Mouse (Mus musculus) midbrain, embryonic 11.5 days (tissue): ENCODE measurements around the gene Itpr1. TPM values are rescaled to one million over a fixed set of nuclear protein-coding genes. Genes with fewer than 3 reads are reported as not detected.

ENCODE experiments used
- ATAC-seq: fragments of 200-750 bp; cut with Nextera tagmentation; 2 replicates; pipeline ENCODE4 v1.8.0; 2017; ENCODE audit warnings: moderate TSS enrichment, moderate library complexity; ENCODE audit not compliant: low FRiP score
- DNase-seq: peaks from one replicate; pipeline ENCODE4 v3.0.0; 2015; ENCODE audit warnings: low spot score; ENCODE audit errors: missing footprints
- H3K27ac ChIP-seq: fragments of 300-500 bp; sonication (generic); 2 replicates; pipeline ENCODE4 v1.5.1; 2014; ENCODE audit warnings: low read depth, low read length
- H3K27me3 ChIP-seq: fragments of 300-500 bp; sonication (generic); 2 replicates; pipeline ENCODE4 v1.6.1; 2014; ENCODE audit warnings: mild to moderate bottlenecking, low read length, moderate library complexity, mixed read lengths; ENCODE audit not compliant: control insufficient read depth, insufficient read depth
- H3K36me3 ChIP-seq: fragments of 300-500 bp; sonication (generic); 2 replicates; pipeline ENCODE4 v1.6.1; 2014; ENCODE audit warnings: mild to moderate bottlenecking, low read length, moderate library complexity, mixed read lengths; ENCODE audit not compliant: control insufficient read depth, insufficient read depth
- H3K4me1 ChIP-seq: fragments of 300-500 bp; sonication (generic); 2 replicates; pipeline ENCODE4 v1.6.1; 2014; ENCODE audit warnings: low read length; ENCODE audit not compliant: control insufficient read depth, insufficient read depth
- H3K4me2 ChIP-seq: fragments of 300-500 bp; sonication (generic); 2 replicates; pipeline ENCODE4 v1.6.1; 2014; ENCODE audit warnings: mild to moderate bottlenecking, moderate library complexity
- H3K4me3 ChIP-seq: fragments of 300-500 bp; sonication (generic); 2 replicates; pipeline ENCODE4 v1.5.1; 2014; ENCODE audit warnings: low read depth, low read length
- H3K9ac ChIP-seq: fragments of 300-500 bp; sonication (generic); 2 replicates; pipeline ENCODE4 v1.6.1; 2014; ENCODE audit warnings: low read length
- H3K9me3 ChIP-seq: fragments of 300-500 bp; sonication (generic); 2 replicates; pipeline ENCODE4 v1.6.1; 2016; ENCODE audit warnings: low read length; ENCODE audit not compliant: control insufficient read depth
- WGBS: fragments of 180-500 bp; shearing (Covaris S2); extraction: QIAGEN DNeasy Blood & Tissue Kit; methylation state at CpG from one replicate; pipeline ENCODE4 v1.1.7; 2014; 5-methylcytosine and 5-hydroxymethylcytosine counted together
- polyA plus RNA-seq: library from polyadenylated mRNA; unstranded; fragments of >200 nt; fragmentation: Nextera tagmentation; extraction: Ambion mirVana; gene quantifications from 2 replicates; pipeline ENCODE4 v1.2.1, GENCODE M21; 2014

Itpr1 gene
- polyA plus RNA-seq, 1 experiment from 2014 or later, result 5.2 TPM

DNA sequence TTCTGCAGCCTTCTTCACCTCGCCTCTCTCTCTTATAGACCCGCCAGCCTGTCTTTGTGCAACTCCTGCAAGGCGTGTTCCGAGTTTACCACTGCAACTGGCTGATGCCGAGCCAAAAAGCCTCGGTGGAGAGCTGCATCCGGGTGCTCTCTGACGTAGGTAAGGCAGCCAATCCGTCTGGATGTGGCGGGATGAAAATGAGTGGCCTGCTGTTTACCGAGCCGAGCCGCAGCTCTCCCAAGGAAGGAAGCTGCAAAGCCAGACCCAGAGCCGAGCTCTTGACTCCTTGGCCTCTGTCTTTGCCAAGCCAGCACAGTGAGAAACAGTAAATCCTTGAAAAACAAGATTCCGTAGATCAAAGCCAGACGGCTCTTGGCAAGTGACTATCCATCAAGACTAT lies 197.9 kb downstream of the Itpr1 start:
- Histone ChIP-seq H3K27ac (no peak overlapping the region), H3K9ac (no peak overlapping the region), H3K4me1 (no peaks in the 10 kb centered on the region), H3K27me3 (no peaks in the 10 kb centered on the region), H3K36me3 (no peaks in the 10 kb centered on the region), H3K4me2 (no peak overlapping the region), H3K4me3 (no peak overlapping the region), H3K9me3 (no peaks in the 10 kb centered on the region)
- no peak for DNase-seq
- ATAC-seq, result no peak
- WGBS, result 89% methylated on average over 16 of the region's 16 CpGs

- H3K9me3 ChIP-seq, result no peaks in the 10 kb centered on the region
- no peaks in the 10 kb centered on the region for H3K4me1 ChIP-seq
- DNase-seq (no peak), ATAC-seq (no peak)
- H3K27me3 ChIP-seq, result no peaks in the 10 kb centered on the region
- no peak overlapping the region for H3K9ac ChIP-seq
- no peak overlapping the region for H3K4me2 ChIP-seq
- H3K4me3 ChIP-seq, result no peak overlapping the region
- no peak overlapping the region for H3K27ac ChIP-seq
- no peaks in the 10 kb centered on the region for H3K36me3 ChIP-seq
- WGBS, result 93% methylated on average over 4 of the region's 4 CpGs
Observed at GRCm38 (mm10) chr6:108411201-108411600, 198.3 kb downstream of the Itpr1 start.

- Histone ChIP-seq H3K36me3 (no peaks in the 10 kb centered on the region), H3K4me3 (no peak overlapping the region), H3K9me3 (no peaks in the 10 kb centered on the region), H3K4me2 (no peak overlapping the region), H3K27me3 (no peaks in the 10 kb centered on the region), H3K9ac (no peak overlapping the region), H3K4me1 (no peaks in the 10 kb centered on the region), H3K27ac (no peak overlapping the region)
- no peak for ATAC-seq
- 92% methylated on average over 8 of the region's 8 CpGs for WGBS
- DNase-seq, result no peak
Observed at GRCm38 (mm10) chr6:108413006-108413405, 200.1 kb downstream of the Itpr1 start.

DNA sequence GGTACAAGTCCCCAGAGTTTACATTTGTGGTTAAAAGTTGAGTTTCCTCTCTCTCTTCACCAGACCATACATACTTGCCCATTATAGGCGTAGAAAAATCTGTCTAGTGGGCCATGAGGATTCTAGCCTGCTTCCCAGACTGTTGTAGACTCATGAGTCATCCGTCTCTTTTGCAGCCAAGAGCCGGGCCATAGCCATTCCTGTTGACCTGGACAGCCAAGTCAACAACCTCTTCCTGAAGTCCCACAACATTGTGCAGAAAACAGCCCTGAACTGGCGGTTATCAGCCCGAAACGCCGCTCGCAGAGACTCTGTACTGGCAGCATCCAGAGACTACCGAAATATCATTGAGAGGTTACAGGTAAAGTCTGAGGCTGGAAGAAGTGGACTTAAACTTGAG lies 200.7 kb downstream of the Itpr1 start:
- H3K36me3 ChIP-seq, result no peaks in the 10 kb centered on the region
- no peaks in the 10 kb centered on the region for H3K27me3 ChIP-seq
- no peaks in the 10 kb centered on the region for H3K4me1 ChIP-seq
- no peak overlapping the region for H3K4me3 ChIP-seq
- no peak overlapping the region for H3K27ac ChIP-seq
- DNase-seq (no peak), ATAC-seq (no peak)
- H3K9me3 ChIP-seq, result no peaks in the 10 kb centered on the region
- WGBS, result 94% methylated on average over 9 of the region's 9 CpGs
- no peak overlapping the region for H3K4me2 ChIP-seq
- H3K9ac ChIP-seq, result no peak overlapping the region

DNA sequence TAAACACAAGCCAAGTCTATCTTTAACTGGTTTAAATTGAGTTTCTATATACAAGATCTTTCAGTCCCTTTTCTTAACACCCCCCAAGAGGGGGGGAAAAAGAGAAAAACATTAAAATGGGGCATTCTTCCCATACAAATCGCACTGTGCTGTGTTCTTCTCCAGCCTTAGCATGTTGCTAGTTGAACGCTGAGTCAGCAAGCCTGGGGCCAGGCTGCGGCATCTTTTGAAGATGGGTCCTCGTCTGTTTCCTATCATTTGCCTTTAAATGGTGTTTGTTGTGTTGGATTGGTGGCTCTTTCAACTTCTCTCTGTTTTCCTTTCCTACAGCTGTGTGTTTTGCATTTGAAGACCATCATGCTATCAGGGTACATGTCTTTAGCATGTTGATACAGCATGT lies 203.0 kb downstream of the Itpr1 start:
- H3K9me3 ChIP-seq, result no peaks in the 10 kb centered on the region
- no peak overlapping the region for H3K4me2 ChIP-seq
- H3K4me1 ChIP-seq, result no peaks in the 10 kb centered on the region
- no peak for DNase-seq
- 93% methylated on average over 4 of the region's 4 CpGs for WGBS
- H3K4me3 ChIP-seq, result no peak overlapping the region
- no peak for ATAC-seq
- H3K27ac ChIP-seq, result no peak overlapping the region
- no peak overlapping the region for H3K9ac ChIP-seq
- H3K36me3 ChIP-seq, result no peaks in the 10 kb centered on the region
- no peaks in the 10 kb centered on the region for H3K27me3 ChIP-seq

DNA sequence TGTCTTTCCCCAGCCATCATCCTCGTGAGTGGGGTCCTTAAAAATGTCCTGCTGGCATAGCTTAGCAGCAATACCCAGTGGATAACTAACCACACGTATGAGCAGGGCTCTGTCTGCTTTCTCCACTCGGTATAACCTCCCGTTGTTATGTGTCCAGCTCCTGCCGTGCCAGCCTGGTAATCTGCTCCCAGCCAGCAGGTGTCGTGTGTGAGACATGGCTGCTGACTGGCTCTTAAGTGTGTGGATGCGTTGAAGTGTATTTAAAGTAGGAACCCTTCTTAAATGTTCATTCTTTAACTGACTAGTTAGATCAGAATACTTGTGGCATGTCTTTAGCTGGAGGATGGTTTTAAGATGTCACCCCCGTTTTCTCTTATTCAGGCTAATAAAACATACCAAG lies 204.6 kb downstream of the Itpr1 start:
- H3K36me3 ChIP-seq, result no peaks in the 10 kb centered on the region
- 52% methylated on average over 8 of the region's 8 CpGs for WGBS

GRCm38 (mm10) chr6:108418218-108418617 lies 205.3 kb downstream of the Itpr1 start:
- 92% methylated on average over 7 of the region's 7 CpGs for WGBS

More for the DNA sequence above, 204.6 kb downstream of the Itpr1 start:
- Histone ChIP-seq H3K4me1 (no peaks in the 10 kb centered on the region), H3K4me3 (no peak overlapping the region), H3K9me3 (no peaks in the 10 kb centered on the region), H3K9ac (no peak overlapping the region), H3K4me2 (no peak overlapping the region), H3K27me3 (no peaks in the 10 kb centered on the region), H3K27ac (no peak overlapping the region)
- DNase-seq, result peak; percentile 88
- ATAC-seq, result peak; percentile 76

GRCm38 (mm10) chr6:108424749-108425584 lies 212.1 kb downstream of the Itpr1 start:
- H3K4me2 ChIP-seq, result no peak overlapping the region
- DNase-seq (no peak), ATAC-seq (peak; percentile 53; the same call in 1 of the 2 replicates)
- WGBS, result 70% methylated on average over 9 of the region's 9 CpGs
- H3K4me3 ChIP-seq, result no peak overlapping the region
- no peaks in the 10 kb centered on the region for H3K4me1 ChIP-seq
- H3K27ac ChIP-seq, result no peak overlapping the region
- H3K9me3 ChIP-seq, result no peaks in the 10 kb centered on the region
- no peaks in the 10 kb centered on the region for H3K27me3 ChIP-seq
- H3K36me3 ChIP-seq, result no peaks in the 10 kb centered on the region
- no peak overlapping the region for H3K9ac ChIP-seq

More at GRCm38 (mm10) chr6:108418218-108418617, 205.3 kb downstream of the Itpr1 start:
- H3K9me3 ChIP-seq, result no peaks in the 10 kb centered on the region
- ATAC-seq, result no peak
- H3K27me3 ChIP-seq, result no peaks in the 10 kb centered on the region
- H3K36me3 ChIP-seq, result no peaks in the 10 kb centered on the region
- H3K4me3 ChIP-seq, result no peak overlapping the region
- no peak overlapping the region for H3K27ac ChIP-seq
- no peaks in the 10 kb centered on the region for H3K4me1 ChIP-seq
- DNase-seq, result no peak
- H3K9ac ChIP-seq, result no peak overlapping the region
- H3K4me2 ChIP-seq, result no peak overlapping the region

- Histone ChIP-seq H3K4me3 (no peak overlapping the region), H3K9ac (no peak overlapping the region), H3K36me3 (no peaks in the 10 kb centered on the region), H3K27ac (no peak overlapping the region), H3K4me2 (no peak overlapping the region), H3K4me1 (no peaks in the 10 kb centered on the region), H3K9me3 (no peaks in the 10 kb centered on the region), H3K27me3 (no peaks in the 10 kb centered on the region)
- WGBS, result 20% methylated on average over 10 of the region's 10 CpGs
- DNase-seq, result peak; percentile 89
- ATAC-seq, result peak; percentile 86
Observed at GRCm38 (mm10) chr6:108426789-108427188, 213.9 kb downstream of the Itpr1 start.
